ENCODE assay signal across 8 mouse cellular contexts in the genomic region with DNA sequence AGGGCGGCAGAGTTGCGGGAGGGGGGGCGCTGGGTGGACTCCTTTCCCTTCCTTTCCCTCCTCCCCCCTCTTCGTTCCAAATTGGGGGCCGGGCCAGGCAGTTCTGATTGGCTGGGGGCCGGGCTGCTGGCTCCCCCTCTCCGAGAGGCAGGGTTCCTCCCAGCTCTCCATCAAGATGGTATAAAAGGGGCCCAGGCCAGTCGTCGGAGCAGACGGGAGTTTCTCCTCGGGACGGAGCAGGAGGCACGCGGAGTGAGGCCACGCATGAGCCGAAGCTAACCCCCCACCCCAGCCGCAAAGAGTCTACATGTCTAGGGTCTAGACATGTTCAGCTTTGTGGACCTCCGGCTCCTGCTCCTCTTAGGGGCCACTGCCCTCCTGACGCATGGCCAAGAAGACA. TPM values are rescaled to one million over a fixed set of nuclear protein-coding genes. Genes with fewer than 3 reads are reported as not detected.
A peak's percentile ranks its signal among the peaks of the same experiment; 100 is the strongest.
DNase-seq lines count a peak whose midpoint lies in the region; ATAC-seq and TF ChIP-seq lines count a peak whose summit lies in the region.

A gene (plus strand): TSS at position 180 of the 400 bp plus-strand sequence.

- no peak for DNase-seq in left cerebral cortex, postnatal 25 days (ENCODE audit: low spot score in 2 of 2)
- no peak for DNase-seq in left cerebral cortex, adult 8-10 months (ENCODE audit: low spot score in 2 of 2)
- peak; percentile 46 for DNase-seq in hindbrain, embryonic 10.5 days (ENCODE audit: low spot score)
- DNase-seq in MN1 (ENCODE audit: low spot score), result no peak

- no peak for ATAC-seq in forebrain, embryonic 15.5 days (replicated peaks)
- ATAC-seq in limb, embryonic 15.5 days (ENCODE audit: insufficient number of reproducible peaks, low FRiP score, low TSS enrichment, low read depth), result peak; percentile 76
- no peak for ATAC-seq in cerebellum, adult (ENCODE audit: insufficient number of reproducible peaks, low FRiP score, low TSS enrichment)

- no peak within 1 kb of the TSS for H3K9ac ChIP-seq in forebrain, embryonic 15.5 days (replicated peaks)
- peak within 1 kb of the TSS; percentile 81 for H3K9ac ChIP-seq in limb, embryonic 15.5 days

- H3K4me1 ChIP-seq in forebrain, embryonic 15.5 days, result peaks cover 15% of the 10 kb centered on the region
- H3K4me1 ChIP-seq in hindbrain, embryonic 10.5 days (replicated peaks), result peaks cover 48% of the 10 kb centered on the region
- peaks cover 81% of the 10 kb centered on the region for H3K4me1 ChIP-seq in limb, embryonic 15.5 days

- no peaks in the 10 kb centered on the region for H3K36me3 ChIP-seq in forebrain, embryonic 15.5 days
- no peaks in the 10 kb centered on the region for H3K36me3 ChIP-seq in hindbrain, embryonic 10.5 days
- peaks cover 31% of the 10 kb centered on the region for H3K36me3 ChIP-seq in limb, embryonic 15.5 days
- no peaks in the 10 kb centered on the region for H3K36me3 ChIP-seq in myocyte (ENCODE audit: control insufficient read depth, insufficient read depth)

- no peak within 1 kb of the TSS for H3ac ChIP-seq in myocyte (ENCODE audit: control insufficient read depth, insufficient read length)

- TF ChIP-seq POLR2A in myocyte (IDR thresholded peaks at IDR 0.05; ENCODE audit: insufficient read length, low read depth), result peak; percentile 88

- no peaks in the 10 kb centered on the region for H3K9me3 ChIP-seq in forebrain, embryonic 15.5 days
- no peaks in the 10 kb centered on the region for H3K9me3 ChIP-seq in hindbrain, embryonic 10.5 days
- H3K9me3 ChIP-seq in limb, embryonic 15.5 days, result no peaks in the 10 kb centered on the region

- intact Hi-C loops in left cerebral cortex, postnatal 25 days (cut with DNase I), result loop anchor here (2.0 to 5.0 kb wide), 3 partner anchors 106 to 205 kb away; a partner anchor contains a TSS

- peaks cover 55% of the 10 kb centered on the region for H3K27me3 ChIP-seq in forebrain, embryonic 15.5 days
- H3K27me3 ChIP-seq in hindbrain, embryonic 10.5 days (ENCODE audit: insufficient read depth, poor library complexity, severe bottlenecking), result peaks cover 95% of the 10 kb centered on the region
- H3K27me3 ChIP-seq in limb, embryonic 15.5 days, result 0 out of 2 replicates have a peak, but pooled peaks cover 12% of the 10 kb centered on the region
- no peaks in the 10 kb centered on the region for H3K27me3 ChIP-seq in myocyte (ENCODE audit: control insufficient read depth, insufficient read depth, insufficient read length)

- peaks cover 8% of the 10 kb centered on the region for H3K79me2 ChIP-seq in myocyte (ENCODE audit: control insufficient read depth, insufficient read depth)

- peak within 1 kb of the TSS; percentile 59 for H3K4me2 ChIP-seq in forebrain, embryonic 15.5 days (replicated peaks)
- peak within 1 kb of the TSS; percentile 64 for H3K4me2 ChIP-seq in limb, embryonic 15.5 days
- peak within 1 kb of the TSS; percentile 95 for H3K4me2 ChIP-seq in myocyte (ENCODE audit: low read depth)

- peak within 1 kb of the TSS; percentile 36 for H3K4me3 ChIP-seq in forebrain, embryonic 15.5 days
- H3K4me3 ChIP-seq in hindbrain, embryonic 10.5 days, result peak within 1 kb of the TSS; percentile 52
- H3K4me3 ChIP-seq in limb, embryonic 15.5 days, result peak within 1 kb of the TSS; percentile 61
- H3K4me3 ChIP-seq in myocyte, result peak within 1 kb of the TSS; percentile 37

- no peak within 1 kb of the TSS for H3K27ac ChIP-seq in forebrain, embryonic 15.5 days (replicated peaks)
- H3K27ac ChIP-seq in hindbrain, embryonic 10.5 days, result peak within 1 kb of the TSS; percentile 76
- H3K27ac ChIP-seq in limb, embryonic 15.5 days, result peak within 1 kb of the TSS; percentile 97

- WGBS in forebrain, embryonic 15.5 days, result 14% methylated on average over 19 of the region's 19 CpGs
- WGBS in hindbrain, embryonic 10.5 days, result 12% methylated on average over 19 of the region's 19 CpGs
- 13% methylated on average over 19 of the region's 19 CpGs for WGBS in limb, embryonic 15.5 days

TF ChIP-seq in myocyte, 11 proteins besides CTCF, POLR2A, EP300 and RAD21:
- TF ChIP-seq E2F4 (IDR thresholded peaks at IDR 0.05; ENCODE audit: insufficient read depth), result no peak
- peak; percentile 94 for TF ChIP-seq POLR2AphosphoS2 (IDR thresholded peaks at IDR 0.05; ENCODE audit: insufficient read length, low read depth)
TF ChIP-seq in myocyte: peak in this region for 1.

RNA-seq across cellular contexts. Expression of the gene that starts here (rescaled TPM):
- total RNA-seq in left cerebral cortex, postnatal 25 days (2021), result 10 to 100 TPM; 22.8 to 31.9 TPM
- 10 to 100 TPM in 1 of 4 experiments, 1 to 10 TPM in 3; 7.0 to 10.2 (median 8.0) TPM for total RNA-seq in left cerebral cortex, adult 8-10 months (2022)
- 40.2 and 40.5 TPM in 2 replicates for polyA plus RNA-seq in forebrain, embryonic 15.5 days (2015; fragmentation: Nextera tagmentation; extraction: Ambion mirVana)
- 98.1 and 193 TPM in 2 replicates for polyA plus RNA-seq in hindbrain, embryonic 10.5 days (2016; fragmentation: Nextera tagmentation; extraction: Ambion mirVana)
- 4,882 and 5,832 TPM in 2 replicates for polyA plus RNA-seq in limb, embryonic 15.5 days (2015; fragmentation: Nextera tagmentation; extraction: Ambion mirVana)
- 206 TPM for polyA plus RNA-seq in myocyte (2012; fragmentation: generic; extraction: Trizol)

Comparison
In these comparisons a context has a peak if more than half of its experiments do, and no peak if none do; other contexts are left out.
1. RNA of the gene that starts here (polyA plus RNA-seq): 4,882 to 5,832 TPM in limb, embryonic 15.5 days; 206 TPM in myocyte (single experiment), 98.1 to 193 TPM in hindbrain, embryonic 10.5 days and 40.2 to 40.5 TPM in forebrain, embryonic 15.5 days; every median in the first group is over 10 times any median in the second.
2. Peak in every context shown above with its lines, with median percentiles within 50 percentile points of each other: H3K4me2 ChIP-seq and H3K4me3 ChIP-seq.